ENCODE assay signal across 17 mouse cellular contexts in genomic region chr2:181498644-181499043, GRCm38 (mm10). TPM values are rescaled to one million over a fixed set of nuclear protein-coding genes. Genes with fewer than 3 reads are reported as not detected.
A peak's percentile ranks its signal among the peaks of the same experiment; 100 is the strongest.
DNase-seq lines count a peak whose midpoint lies in the region; ATAC-seq and TF ChIP-seq lines count a peak whose summit lies in the region.
"Had no signal": no experiment of that assay in that cellular context is flagged by ENCODE, and none has a peak within 500 bp of the region (broad histone marks: within the 10 kb centered on the region; RNA-seq: fewer than 3 reads in every experiment).

No protein-coding gene starts in this region.

- no peak for TF ChIP-seq POLR2A in CH12.LX (IDR thresholded peaks at IDR 0.05; ENCODE audit: low read depth, low read length)

- no peak overlapping the region; the same call in 1 of the 2 replicates for H3K4me3 ChIP-seq in kidney, embryonic 15.5 days (replicated peaks)
- peak overlapping the region in 1 of 3 experiments; percentile 7 for H3K4me3 ChIP-seq in CH12.LX (replicated peaks in 1 of 3; ENCODE audit: low read depth in 2 of 3, low read length in 2 of 3, poor library complexity in 1 of 3)
- 0 out of 2 replicates have a peak overlapping the region, but pooled peaks have one; percentile 8 for H3K4me3 ChIP-seq in liver, embryonic 11.5 days (ENCODE audit: low read depth, low read length)
- H3K4me3 ChIP-seq in kidney, embryonic 14.5 days (ENCODE audit: low read length): no peak overlapping the region

- no peak for TF ChIP-seq CTCF in CH12.LX (conservative IDR thresholded peaks at IDR 0.05 in 1 of 2, IDR thresholded peaks at IDR 0.05 in 1 of 2; ENCODE audit: low read depth in 2 of 2, low read length in 2 of 2)

- peaks cover 18% of the 10 kb centered on the region for H3K4me1 ChIP-seq in kidney, embryonic 15.5 days
- peaks cover 0 to 24% of the 10 kb centered on the region in 2 experiments; a peak in 3 of 4 replicates for H3K4me1 ChIP-seq in CH12.LX (ENCODE audit: control insufficient read depth in 1 of 2, insufficient read depth in 2 of 2)
- peaks cover 7% of the 10 kb centered on the region for H3K4me1 ChIP-seq in liver, embryonic 11.5 days (replicated peaks; ENCODE audit: control insufficient read depth, insufficient read depth, low read length)
- H3K4me1 ChIP-seq in kidney, embryonic 14.5 days (ENCODE audit: control insufficient read depth, insufficient read depth, low read length): 0 out of 2 replicates have a peak, but pooled peaks cover 2% of the 10 kb centered on the region

- no peak for DNase-seq in kidney, postnatal 36 days
- peak; percentile 12 for DNase-seq in 416B (ENCODE audit: low read depth)
- no peak for DNase-seq in CH12.LX (ENCODE audit: extremely low read depth)
- no peak for DNase-seq in liver, embryonic 11.5 days (ENCODE audit: low spot score)
- DNase-seq in right cerebral cortex, postnatal 25 days: no peak
- no peak for DNase-seq in B cell, adult 2 months
- DNase-seq: cerebellum, adult 18-20 months; kidney, postnatal 10 days; layer of hippocampus, postnatal 36 days; lung, adult 18-20 months; midbrain, embryonic 14.5 days; thymus, postnatal 14 days had no signal

- WGBS in kidney, embryonic 15.5 days: 76% methylated on average over 4 of the region's 4 CpGs
- 78% methylated on average over 4 of the region's 4 CpGs for WGBS in liver, embryonic 11.5 days
- 76% methylated on average over 4 of the region's 4 CpGs for WGBS in kidney, embryonic 14.5 days

- no peaks in the 10 kb centered on the region for H3K9me3 ChIP-seq in kidney, embryonic 15.5 days (replicated peaks)
- H3K9me3 ChIP-seq in CH12.LX (replicated peaks; ENCODE audit: low read length): no peaks in the 10 kb centered on the region
- no peaks in the 10 kb centered on the region for H3K9me3 ChIP-seq in liver, embryonic 11.5 days (ENCODE audit: control insufficient read depth, low read length)
- no peaks in the 10 kb centered on the region for H3K9me3 ChIP-seq in kidney, embryonic 14.5 days (ENCODE audit: control insufficient read depth, low read length)

- no peak for TF ChIP-seq EP300 in CH12.LX (IDR thresholded peaks at IDR 0.05; ENCODE audit: low read length)

- no peak overlapping the region for H3K9ac ChIP-seq in kidney, embryonic 15.5 days
- no peak overlapping the region for H3K9ac ChIP-seq in CH12.LX (ENCODE audit: insufficient read depth, low read depth)
- H3K9ac ChIP-seq in liver, embryonic 11.5 days (ENCODE audit: low read depth, low read length): 0 out of 2 replicates have a peak overlapping the region, but pooled peaks have one; percentile 43
- H3K9ac ChIP-seq in kidney, embryonic 14.5 days (ENCODE audit: low read depth, low read length): no peak overlapping the region

- no peak for ATAC-seq in kidney, embryonic 15.5 days (replicated peaks; ENCODE audit: low FRiP score)
- no peak for ATAC-seq in liver, embryonic 11.5 days (replicated peaks; ENCODE audit: low FRiP score)
- ATAC-seq in kidney, embryonic 14.5 days (ENCODE audit: low FRiP score, low TSS enrichment): no peak

- H3K36me3 ChIP-seq in kidney, embryonic 15.5 days: peaks cover 50% of the 10 kb centered on the region
- H3K36me3 ChIP-seq in CH12.LX (replicated peaks in 1 of 2; ENCODE audit: control insufficient read depth in 1 of 2, insufficient read depth in 1 of 2, low read length in 1 of 2): peaks cover 31 to 55% of the 10 kb centered on the region in 2 experiments
- peaks cover 28% of the 10 kb centered on the region for H3K36me3 ChIP-seq in liver, embryonic 11.5 days (ENCODE audit: control insufficient read depth, insufficient read depth, low read length)
- peaks cover 43% of the 10 kb centered on the region for H3K36me3 ChIP-seq in kidney, embryonic 14.5 days (ENCODE audit: control insufficient read depth, insufficient read depth, low read length)

- H3K79me2 ChIP-seq in CH12.LX (replicated peaks; ENCODE audit: control insufficient read depth, extremely low read depth, insufficient read depth, poor library complexity, severe bottlenecking): peaks cover 36% of the 10 kb centered on the region

- in situ Hi-C loops in CH12.LX (cut with MboI; ENCODE audit: low pct_ligation_motif_present, low pct_unique_long_range_greater_than_20kb, low sequenced_read_pairs): loop anchor here (25.0 kb wide), 1 partner anchor 311 kb away; the partner anchor contains the start of gene Ppdpf

- TF ChIP-seq RAD21 in CH12.LX (IDR thresholded peaks at IDR 0.05; ENCODE audit: low read depth, low read length): no peak

- no peaks in the 10 kb centered on the region for H3K27me3 ChIP-seq in kidney, embryonic 15.5 days
- H3K27me3 ChIP-seq in CH12.LX (replicated peaks): no peaks in the 10 kb centered on the region
- no peaks in the 10 kb centered on the region for H3K27me3 ChIP-seq in liver, embryonic 11.5 days (replicated peaks; ENCODE audit: control insufficient read depth, insufficient read depth, low read length)
- no peaks in the 10 kb centered on the region for H3K27me3 ChIP-seq in kidney, embryonic 14.5 days (ENCODE audit: control insufficient read depth, insufficient read depth, low read length)

- no peak overlapping the region for H3K27ac ChIP-seq in kidney, embryonic 15.5 days
- H3K27ac ChIP-seq in CH12.LX (ENCODE audit: insufficient read depth, low read depth): peak overlapping the region; percentile 41; the same call in 1 of the 2 replicates
- H3K27ac ChIP-seq in liver, embryonic 11.5 days (ENCODE audit: low read depth, low read length): no peak overlapping the region
- no peak overlapping the region for H3K27ac ChIP-seq in kidney, embryonic 14.5 days (ENCODE audit: low read depth, low read length)
- H3K27ac ChIP-seq: hindbrain, embryonic 14.5 days had no signal

- peak overlapping the region; percentile 89; the same call in 1 of the 2 replicates for H3K4me2 ChIP-seq in kidney, embryonic 15.5 days
- peak overlapping the region; percentile 94; the same call in 1 of the 2 replicates for H3K4me2 ChIP-seq in CH12.LX (ENCODE audit: insufficient read depth, low read depth, poor library complexity, severe bottlenecking)
- peak overlapping the region; percentile 90; the same call in 1 of the 2 replicates for H3K4me2 ChIP-seq in liver, embryonic 11.5 days
- H3K4me2 ChIP-seq in kidney, embryonic 14.5 days (replicated peaks; ENCODE audit: low read depth, low read length): no peak overlapping the region

- dilution Hi-C loops in CH12.LX (cut with MboI; ENCODE audit: extremely low pct_ligation_motif_present, extremely low pct_unique_long_range_greater_than_20kb, low sequenced_read_pairs): no loop called here

TF ChIP-seq in CH12.LX, 34 proteins besides CTCF, POLR2A, EP300 and RAD21:
- peak; percentile 36; the same call in 1 of the 2 replicates for TF ChIP-seq IRF4 (IDR thresholded peaks at IDR 0.05; ENCODE audit: low read depth, low read length)
- no peak for TF ChIP-seq PAX5 (IDR thresholded peaks at IDR 0.05; ENCODE audit: low read length)
- 0 out of 2 replicates have a peak, but pooled peaks have one; percentile 38 for TF ChIP-seq SIN3A (IDR thresholded peaks at IDR 0.05; ENCODE audit: low read length)
- TF ChIP-seq GABPA (IDR thresholded peaks at IDR 0.05; ENCODE audit: insufficient replicate concordance, low read depth, low read length): no peak
- peak; percentile 5; the same call in 1 of the 2 replicates for TF ChIP-seq BHLHE40 (IDR thresholded peaks at IDR 0.05; ENCODE audit: low read depth, low read length)
- no peak for TF ChIP-seq USF2 (conservative IDR thresholded peaks at IDR 0.05; ENCODE audit: low read depth, low read length)
- 0 out of 2 replicates have a peak, but pooled peaks have one; percentile 25 for TF ChIP-seq MXI1 (IDR thresholded peaks at IDR 0.05; ENCODE audit: low read depth, low read length)
- TF ChIP-seq MEF2A (IDR thresholded peaks at IDR 0.05; ENCODE audit: borderline replicate concordance, low read depth, low read length): peak; percentile 84
- TF ChIP-seq ETS1 (conservative IDR thresholded peaks at IDR 0.05; ENCODE audit: low read depth, low read length): peak; percentile 65; the same call in 1 of the 2 replicates
- peak; percentile 7; the same call in 1 of the 2 replicates for TF ChIP-seq JUN (IDR thresholded peaks at IDR 0.05; ENCODE audit: insufficient read depth, low read depth, low read length)

RNA-seq across cellular contexts. Expression of gene Tpd52l2, which starts 1.7 kb away (rescaled TPM):
- 162 and 169 TPM in 2 replicates for polyA plus RNA-seq in kidney, embryonic 15.5 days (2015; fragmentation: Nextera tagmentation; extraction: Ambion mirVana)
- total RNA-seq in CH12.LX (2012; rRNA removed) (80.7 and 90.4 TPM in 2 replicates), CH12.LX (2014; rRNA removed) (126 and 127 TPM in 2 replicates)
- 92.0 and 92.1 TPM in 2 replicates for polyA plus RNA-seq in CH12.LX (2012; ENCODE audit: insufficient read length, low read depth)
- polyA plus RNA-seq in liver, embryonic 11.5 days (2014; fragmentation: Nextera tagmentation; extraction: Ambion mirVana): 149 and 156 TPM in 2 replicates
- polyA plus RNA-seq in kidney, embryonic 14.5 days (2014; fragmentation: Nextera tagmentation; extraction: Ambion mirVana): 175 and 184 TPM in 2 replicates

RNA-seq across cellular contexts. Expression of gene Abhd16b, which starts 5.6 kb away (rescaled TPM):
- 0.30 TPM in 1 of 2 replicates, not detected in the other for polyA plus RNA-seq in kidney, embryonic 15.5 days (2015; fragmentation: Nextera tagmentation; extraction: Ambion mirVana)
- total RNA-seq in CH12.LX (2012; rRNA removed) (0.13 TPM in 1 of 2 replicates, not detected in the other), CH12.LX (2014; rRNA removed) (not detected in 2 replicates)
- polyA plus RNA-seq in CH12.LX (2012; ENCODE audit: insufficient read length, low read depth): 0.45 TPM in 1 of 2 replicates, not detected in the other
- 0.13 TPM in 1 of 2 replicates, not detected in the other for polyA plus RNA-seq in liver, embryonic 11.5 days (2014; fragmentation: Nextera tagmentation; extraction: Ambion mirVana)
- polyA plus RNA-seq in kidney, embryonic 14.5 days (2014; fragmentation: Nextera tagmentation; extraction: Ambion mirVana): 0.14 and 0.19 TPM in 2 replicates
- total RNA-seq: adrenal gland, postnatal 4 days; heart, adult 8-10 months; layer of hippocampus, postnatal 36 days had no signal
- polyA plus RNA-seq: hindbrain, embryonic 14.5 days had no signal

RNA-seq across cellular contexts. Expression of gene Dnajc5, which starts 21.6 kb away (rescaled TPM):
- polyA plus RNA-seq in kidney, embryonic 15.5 days (2015; fragmentation: Nextera tagmentation; extraction: Ambion mirVana): 84.4 and 88.6 TPM in 2 replicates
- 54.5 and 57.6 TPM in 2 replicates for total RNA-seq in CH12.LX (2012; rRNA removed)
- total RNA-seq in CH12.LX (2014; rRNA removed): 45.5 and 51.1 TPM in 2 replicates
- 54.6 and 62.7 TPM in 2 replicates for polyA plus RNA-seq in CH12.LX (2012; ENCODE audit: insufficient read length, low read depth)
- polyA plus RNA-seq in liver, embryonic 11.5 days (2014; fragmentation: Nextera tagmentation; extraction: Ambion mirVana): 61.1 and 65.6 TPM in 2 replicates
- 41.5 and 82.2 TPM in 2 replicates for polyA plus RNA-seq in kidney, embryonic 14.5 days (2014; fragmentation: Nextera tagmentation; extraction: Ambion mirVana)

RNA-seq across cellular contexts. Expression of gene Zbtb46, which starts 39.4 kb away (rescaled TPM):
- 25.5 and 28.0 TPM in 2 replicates for polyA plus RNA-seq in kidney, embryonic 15.5 days (2015; fragmentation: Nextera tagmentation; extraction: Ambion mirVana)
- total RNA-seq in CH12.LX (2012; rRNA removed): 4.1 and 9.3 TPM in 2 replicates
- 6.2 and 6.7 TPM in 2 replicates for total RNA-seq in CH12.LX (2014; rRNA removed)
- 5.3 and 6.0 TPM in 2 replicates for polyA plus RNA-seq in CH12.LX (2012; ENCODE audit: insufficient read length, low read depth)
- 25.2 and 26.9 TPM in 2 replicates for polyA plus RNA-seq in liver, embryonic 11.5 days (2014; fragmentation: Nextera tagmentation; extraction: Ambion mirVana)
- 13.7 and 26.6 TPM in 2 replicates for polyA plus RNA-seq in kidney, embryonic 14.5 days (2014; fragmentation: Nextera tagmentation; extraction: Ambion mirVana)
